Mouse (Mus musculus) frontal cortex, adult 2 months (tissue): ENCODE data around the gene Dusp10. TPM values are rescaled to one million over a fixed set of nuclear protein-coding genes. Genes with fewer than 3 reads are reported as not detected.

Experiments used
- DNase-seq, 2 experiments: peaks; one replicate each; pipeline ENCODE4 v3.0.0; 2022; ENCODE audit warnings: low spot score in 1 of 2; ENCODE audit errors: extremely low spot score in 1 of 2
- polyA plus RNA-seq: library from polyadenylated mRNA; depleted of rRNA; stranded (reverse); fragments of >200 nt; gene quantifications from 2 replicates; pipeline ENCODE4 v1.2.3, GENCODE M21; 2012; rRNA removed

Gene Dusp10
- polyA plus RNA-seq, 1 experiment, result 7.2 TPM

GRCm38 (mm10) chr1:184090515-184090914, 77.4 kb downstream of the Dusp10 start:
- no peak for DNase-seq

- no peak for DNase-seq
Observed at GRCm38 (mm10) chr1:184094914-184095313, 81.8 kb downstream of the Dusp10 start.

- no peak for DNase-seq
Observed at GRCm38 (mm10) chr1:184100414-184100813, 87.3 kb downstream of the Dusp10 start.

GRCm38 (mm10) chr1:184100927-184101749, 88.0 kb downstream of the Dusp10 start:
- no peak for DNase-seq

- DNase-seq, result no peak
Observed at GRCm38 (mm10) chr1:184101750-184102046, 88.6 kb downstream of the Dusp10 start.

GRCm38 (mm10) chr1:184106832-184107231, 93.7 kb downstream of the Dusp10 start:
- DNase-seq, result no peak

- no peak for DNase-seq
Observed at GRCm38 (mm10) chr1:184107448-184107847, 94.3 kb downstream of the Dusp10 start.

- DNase-seq, result no peak
Observed at GRCm38 (mm10) chr1:184108254-184108653, 95.2 kb downstream of the Dusp10 start.

- no peak for DNase-seq
Observed at GRCm38 (mm10) chr1:184117586-184117985, 104.5 kb downstream of the Dusp10 start.

GRCm38 (mm10) chr1:184117991-184118390, 104.9 kb downstream of the Dusp10 start:
- no peak for DNase-seq

- DNase-seq, result no peak
Observed at GRCm38 (mm10) chr1:184118586-184118985, 105.5 kb downstream of the Dusp10 start.

Other genes with a start within 250 kb of the Dusp10 start
- 0.28 and 0.57 TPM in 2 replicates for gene 1700056E22Rik, start 21.0 kb downstream of the Dusp10 start, polyA plus RNA-seq